Mouse (Mus musculus): ENCODE results near the gene Btbd1. TPM values are rescaled to one million over a fixed set of nuclear protein-coding genes. Genes with fewer than 3 reads are reported as not detected.

The Btbd1 gene
- total RNA-seq (2014; rRNA removed; ENCODE audit: low replicate concordance) (98.6 and 104 TPM in 2 replicates), polyA plus RNA-seq (2015; fragmentation: Nextera tagmentation; extraction: Ambion mirVana) (90.4 and 96.6 TPM in 2 replicates)

GRCm38 (mm10) chr7:81829379-81829894, at the start of gene Btbd1:
TSS of gene Btbd1 (minus strand) at chr7:81829431.
- H3K9me3 ChIP-seq (replicated peaks; ENCODE audit: control insufficient read depth, low read length): no peaks in the 10 kb centered on the region
- peak within 1 kb of the TSS; percentile 73 for H3K4me2 ChIP-seq (ENCODE audit: low read depth, low read length)
- under 1% methylated on average over 51 of the region's 58 CpGs for WGBS
- H3K36me3 ChIP-seq (replicated peaks; ENCODE audit: control insufficient read depth, insufficient read depth, low read length): no peaks in the 10 kb centered on the region
- peak within 1 kb of the TSS; percentile 77 for H3K4me3 ChIP-seq (ENCODE audit: low read depth, low read length)
- ATAC-seq (ENCODE audit: insufficient read depth, low read depth) (peak; percentile 92), DNase-seq (ENCODE audit: low spot score) (peak; percentile 91)
- H3K27me3 ChIP-seq (ENCODE audit: control insufficient read depth, insufficient read depth, low read length): no peaks in the 10 kb centered on the region
- peaks cover 33% of the 10 kb centered on the region for H3K4me1 ChIP-seq (ENCODE audit: control insufficient read depth, insufficient read depth)
- peak within 1 kb of the TSS; percentile 98 for H3K27ac ChIP-seq (ENCODE audit: low read depth)
- peak within 1 kb of the TSS; percentile 87 for H3K9ac ChIP-seq (replicated peaks; ENCODE audit: low read depth, low read length)
- TF ChIP-seq EP300 (IDR thresholded peaks at IDR 0.05; ENCODE audit: low read depth) (no peak), CTCF (IDR thresholded peaks at IDR 0.05; ENCODE audit: low read depth) (no peak)

GRCm38 (mm10) chr7:81875372-81875771, 46.1 kb upstream of the Btbd1 start:
- H3K9me3 ChIP-seq (replicated peaks; ENCODE audit: control insufficient read depth, low read length): no peaks in the 10 kb centered on the region
- WGBS: 41% methylated on average over 9 of the region's 9 CpGs
- peaks cover 3% of the 10 kb centered on the region; the same call in 1 of the 2 replicates for H3K4me1 ChIP-seq (ENCODE audit: control insufficient read depth, insufficient read depth)

GRCm38 (mm10) chr7:81874636-81875035, 45.4 kb upstream of the Btbd1 start:
- Histone ChIP-seq H3K27ac (ENCODE audit: low read depth) (no peak overlapping the region), H3K4me3 (ENCODE audit: low read depth, low read length) (no peak overlapping the region), H3K27me3 (ENCODE audit: control insufficient read depth, insufficient read depth, low read length) (no peaks in the 10 kb centered on the region), H3K9me3 (replicated peaks; ENCODE audit: control insufficient read depth, low read length) (no peaks in the 10 kb centered on the region), H3K4me2 (ENCODE audit: low read depth, low read length) (no peak overlapping the region), H3K36me3 (replicated peaks; ENCODE audit: control insufficient read depth, insufficient read depth, low read length) (peaks cover 36% of the 10 kb centered on the region), H3K4me1 (ENCODE audit: control insufficient read depth, insufficient read depth) (peaks cover 3% of the 10 kb centered on the region; the same call in 1 of the 2 replicates), H3K9ac (replicated peaks; ENCODE audit: low read depth, low read length) (no peak overlapping the region)
- ATAC-seq (ENCODE audit: insufficient read depth, low read depth) (peak; percentile 27; the same call in 1 of the 2 replicates), DNase-seq (ENCODE audit: low spot score) (no peak)
- TF ChIP-seq EP300 (IDR thresholded peaks at IDR 0.05; ENCODE audit: low read depth) (no peak), CTCF (IDR thresholded peaks at IDR 0.05; ENCODE audit: low read depth) (no peak)
- 39% methylated on average over 6 of the region's 6 CpGs for WGBS

More at GRCm38 (mm10) chr7:81875372-81875771, 46.1 kb upstream of the Btbd1 start:
- DNase-seq (ENCODE audit: low spot score) (no peak), ATAC-seq (ENCODE audit: insufficient read depth, low read depth) (no peak)
- Histone ChIP-seq H3K27me3 (ENCODE audit: control insufficient read depth, insufficient read depth, low read length) (no peaks in the 10 kb centered on the region), H3K4me2 (ENCODE audit: low read depth, low read length) (no peak overlapping the region), H3K27ac (ENCODE audit: low read depth) (no peak overlapping the region), H3K4me3 (ENCODE audit: low read depth, low read length) (no peak overlapping the region), H3K36me3 (replicated peaks; ENCODE audit: control insufficient read depth, insufficient read depth, low read length) (peaks cover 36% of the 10 kb centered on the region), H3K9ac (replicated peaks; ENCODE audit: low read depth, low read length) (no peak overlapping the region)
- TF ChIP-seq CTCF (IDR thresholded peaks at IDR 0.05; ENCODE audit: low read depth) (no peak), EP300 (IDR thresholded peaks at IDR 0.05; ENCODE audit: low read depth) (no peak)

DNA sequence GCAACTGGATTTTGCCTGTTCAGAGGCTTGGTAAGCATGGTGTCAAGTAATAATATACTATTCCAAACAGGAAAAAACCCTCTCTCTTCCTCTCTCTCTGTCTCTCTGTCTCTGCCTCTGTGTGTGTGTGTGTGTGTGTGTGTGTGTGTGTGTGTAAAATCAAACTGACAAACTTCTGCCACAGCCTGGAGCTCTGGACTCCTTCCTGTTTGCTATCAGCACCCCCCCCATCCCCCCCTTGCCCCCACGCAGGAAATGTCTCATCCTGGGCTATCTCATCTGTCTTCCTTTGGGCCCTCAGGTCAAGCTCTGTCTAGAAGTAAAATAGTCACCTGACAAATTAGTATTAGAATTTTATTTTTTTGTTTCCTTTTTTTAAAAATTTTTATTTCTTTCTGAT, 44.6 kb upstream of the Btbd1 start:
- no peak overlapping the region for H3K27ac ChIP-seq (ENCODE audit: low read depth)
- WGBS: 40% methylated on average over 1 of the region's 1 CpGs
- TF ChIP-seq EP300 (IDR thresholded peaks at IDR 0.05; ENCODE audit: low read depth) (no peak), CTCF (IDR thresholded peaks at IDR 0.05; ENCODE audit: low read depth) (no peak)
- no peak overlapping the region for H3K4me3 ChIP-seq (ENCODE audit: low read depth, low read length)
- no peak for DNase-seq (ENCODE audit: low spot score)
- no peaks in the 10 kb centered on the region for H3K9me3 ChIP-seq (replicated peaks; ENCODE audit: control insufficient read depth, low read length)
- no peak overlapping the region for H3K4me2 ChIP-seq (ENCODE audit: low read depth, low read length)
- no peak overlapping the region for H3K9ac ChIP-seq (replicated peaks; ENCODE audit: low read depth, low read length)
- no peak for ATAC-seq (ENCODE audit: insufficient read depth, low read depth)
- no peaks in the 10 kb centered on the region for H3K27me3 ChIP-seq (ENCODE audit: control insufficient read depth, insufficient read depth, low read length)
- peaks cover 36% of the 10 kb centered on the region for H3K36me3 ChIP-seq (replicated peaks; ENCODE audit: control insufficient read depth, insufficient read depth, low read length)
- H3K4me1 ChIP-seq (ENCODE audit: control insufficient read depth, insufficient read depth): peaks cover 3% of the 10 kb centered on the region; the same call in 1 of the 2 replicates

DNA sequence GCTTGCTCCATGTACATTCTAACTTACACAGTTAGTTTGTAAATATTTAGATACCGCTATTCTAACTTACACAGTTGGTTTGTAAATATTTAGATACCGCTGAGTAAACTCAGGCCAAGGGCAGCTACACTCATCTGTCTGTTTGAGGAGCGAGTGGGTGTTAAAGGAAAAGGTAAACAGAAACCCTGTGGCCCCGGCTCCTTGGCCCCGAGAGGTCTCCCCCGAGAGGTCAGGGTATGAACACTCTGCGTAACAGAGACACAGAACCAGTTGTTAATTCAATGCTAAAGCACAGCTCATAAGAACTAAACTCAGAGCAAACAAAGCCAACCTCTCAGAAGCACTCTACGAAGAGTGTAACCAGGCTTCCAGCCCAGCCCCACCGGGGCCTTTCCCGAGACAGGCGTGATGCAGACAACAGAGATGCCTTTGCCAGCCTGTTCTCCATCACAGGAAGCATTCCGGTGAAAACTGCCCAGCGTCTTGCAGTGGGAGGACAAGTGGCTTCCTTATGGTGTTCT, 43.3 kb upstream of the Btbd1 start:
- peaks cover 3% of the 10 kb centered on the region; the same call in 1 of the 2 replicates for H3K4me1 ChIP-seq (ENCODE audit: control insufficient read depth, insufficient read depth)
- no peaks in the 10 kb centered on the region for H3K27me3 ChIP-seq (ENCODE audit: control insufficient read depth, insufficient read depth, low read length)
- no peaks in the 10 kb centered on the region for H3K9me3 ChIP-seq (replicated peaks; ENCODE audit: control insufficient read depth, low read length)
- no peak overlapping the region for H3K27ac ChIP-seq (ENCODE audit: low read depth)
- no peak overlapping the region for H3K4me3 ChIP-seq (ENCODE audit: low read depth, low read length)
- no peak overlapping the region for H3K9ac ChIP-seq (replicated peaks; ENCODE audit: low read depth, low read length)
- H3K36me3 ChIP-seq (replicated peaks; ENCODE audit: control insufficient read depth, insufficient read depth, low read length): peaks cover 26% of the 10 kb centered on the region
- H3K4me2 ChIP-seq (ENCODE audit: low read depth, low read length): no peak overlapping the region
- ATAC-seq (ENCODE audit: insufficient read depth, low read depth) (no peak), DNase-seq (ENCODE audit: low spot score) (no peak)
- WGBS: 66% methylated on average over 13 of the region's 13 CpGs
- TF ChIP-seq EP300 (IDR thresholded peaks at IDR 0.05; ENCODE audit: low read depth): no peak
- no peak for TF ChIP-seq CTCF (IDR thresholded peaks at IDR 0.05; ENCODE audit: low read depth)
